Mouse (Mus musculus) midbrain, embryonic 14.5 days (tissue): ENCODE measurements around the gene Tnxb. TPM values are rescaled to one million over a fixed set of nuclear protein-coding genes. Genes with fewer than 3 reads are reported as not detected.
"Not testable (repeated sequence)": the region's sequence is repeated elsewhere in the genome, so short reads cannot be mapped to it uniquely, and the experiment has no call there.

Source experiments
- ATAC-seq: fragments of 200-750 bp; cut with Nextera tagmentation; 2 replicates; pipeline ENCODE4 v1.8.0; 2017; ENCODE audit warnings: moderate number of reproducible peaks, moderate library complexity; ENCODE audit not compliant: low FRiP score, low TSS enrichment
- DNase-seq: peaks from one replicate; pipeline ENCODE4 v3.0.0-alpha.2; 2015
- H3K27ac ChIP-seq: fragments of 300-500 bp; sonication (generic); replicated peaks from 2 replicates; pipeline ENCODE4 v1.5.1; 2014; ENCODE audit warnings: mild to moderate bottlenecking, low read depth, low read length, moderate library complexity
- H3K27me3 ChIP-seq: fragments of 300-500 bp; sonication (generic); 2 replicates; pipeline ENCODE4 v1.6.1; 2014; ENCODE audit warnings: low read length, control low read depth, mixed read lengths; ENCODE audit not compliant: control insufficient read depth, insufficient read depth
- H3K36me3 ChIP-seq: fragments of 300-500 bp; sonication (generic); 2 replicates; pipeline ENCODE4 v1.6.1; 2014; ENCODE audit warnings: low read length, control low read depth; ENCODE audit not compliant: control insufficient read depth, insufficient read depth
- H3K4me1 ChIP-seq: fragments of 300-500 bp; sonication (generic); 2 replicates; pipeline ENCODE4 v1.6.1; 2014; ENCODE audit warnings: mild to moderate bottlenecking, antibody characterized with exemption, low read length, control low read depth; ENCODE audit not compliant: control insufficient read depth, insufficient read depth
- H3K4me2 ChIP-seq: fragments of 300-500 bp; sonication (generic); 2 replicates; pipeline ENCODE4 v1.6.1; 2014; ENCODE audit warnings: mild to moderate bottlenecking, low read length, moderate library complexity
- H3K4me3 ChIP-seq: fragments of 300-500 bp; sonication (generic); replicated peaks from 2 replicates; pipeline ENCODE4 v1.5.1; 2014; ENCODE audit warnings: low read depth, low read length
- H3K9ac ChIP-seq: fragments of 300-500 bp; sonication (generic); replicated peaks from 2 replicates; pipeline ENCODE4 v1.6.1; 2014; ENCODE audit warnings: mild to moderate bottlenecking, low read length, moderate library complexity
- H3K9me3 ChIP-seq: fragments of 300-500 bp; sonication (generic); 2 replicates; pipeline ENCODE4 v1.6.1; 2016; ENCODE audit warnings: low read length, control low read depth, mixed read lengths; ENCODE audit not compliant: control insufficient read depth
- WGBS: fragments of 180-500 bp; shearing (Covaris S2); extraction: QIAGEN DNeasy Blood & Tissue Kit; methylation state at CpG from one replicate; pipeline ENCODE4 v1.1.7; 2014; 5-methylcytosine and 5-hydroxymethylcytosine counted together
- polyA plus RNA-seq: library from polyadenylated mRNA; unstranded; fragments of >200 nt; fragmentation: Nextera tagmentation; extraction: Ambion mirVana; gene quantifications from 2 replicates; pipeline ENCODE4 v1.2.1, GENCODE M21; 2014

Tnxb gene
- polyA plus RNA-seq, 1 experiment from 2014 or later = 0.24 TPM

DNA sequence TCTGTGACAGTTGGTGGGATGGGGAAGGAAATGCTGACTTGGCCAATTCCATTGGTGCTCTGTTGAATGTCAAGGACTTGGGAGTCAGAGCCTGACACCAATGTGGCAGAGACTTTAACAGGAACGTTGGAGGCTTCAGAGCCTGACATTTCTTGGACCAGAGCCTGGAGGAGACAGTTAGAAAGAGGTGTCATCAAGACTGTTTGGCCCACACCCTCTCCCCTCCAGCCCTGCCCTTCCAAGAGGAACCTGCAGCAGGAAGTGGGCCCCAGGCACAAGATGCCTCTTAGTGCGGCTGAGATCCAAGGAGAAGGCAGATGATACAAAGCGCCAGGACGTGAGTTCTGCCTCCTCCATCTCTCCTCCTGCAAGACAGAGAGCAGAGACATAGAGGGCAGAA, 69.9 kb downstream of the Tnxb start:
- Histone ChIP-seq H3K9me3 (no peaks in the 10 kb centered on the region), H3K4me1 (no peaks in the 10 kb centered on the region), H3K27me3 (no peaks in the 10 kb centered on the region), H3K4me2 (no peak overlapping the region), H3K36me3 (no peaks in the 10 kb centered on the region), H3K27ac (no peak overlapping the region), H3K4me3 (no peak overlapping the region), H3K9ac (no peak overlapping the region)
- ATAC-seq = no peak
- WGBS = 82% methylated on average over 4 of the region's 4 CpGs
- DNase-seq = no peak

DNA sequence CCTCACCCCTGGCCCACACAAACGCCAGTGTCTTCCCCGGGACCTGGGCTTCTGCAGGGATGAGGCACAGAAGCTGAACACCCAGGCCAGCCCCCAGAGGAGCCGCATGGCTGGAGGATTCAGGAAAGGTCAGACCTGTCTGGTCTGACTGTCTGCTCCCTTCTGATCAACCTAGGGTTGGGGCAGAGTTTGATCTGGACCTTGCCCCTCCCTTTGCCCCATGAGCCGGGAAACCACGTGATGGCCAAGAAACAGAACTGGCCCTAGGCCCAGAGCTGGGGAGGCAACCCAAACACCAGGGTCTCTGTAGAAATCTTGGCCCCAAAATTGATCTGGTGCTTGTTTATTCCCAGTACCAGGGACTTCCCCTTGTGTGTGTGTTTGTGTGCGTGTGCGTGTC, 73.4 kb downstream of the Tnxb start, which contains the start of gene C4b:
C4b (minus strand) TSS at position 164 of the 400 bp plus-strand sequence.
- H3K36me3 ChIP-seq = no peaks in the 10 kb centered on the region
- DNase-seq = no peak
- no peaks in the 10 kb centered on the region for H3K4me1 ChIP-seq
- H3K4me2 ChIP-seq = no peak within 1 kb of the TSS
- WGBS = 89% methylated on average over 7 of the region's 7 CpGs
- 0 out of 2 replicates have a peak, but pooled peaks cover 4% of the 10 kb centered on the region for H3K9me3 ChIP-seq
- no peak within 1 kb of the TSS for H3K9ac ChIP-seq
- no peak for ATAC-seq
- no peak within 1 kb of the TSS for H3K27ac ChIP-seq
- H3K4me3 ChIP-seq = no peak within 1 kb of the TSS
- no peaks in the 10 kb centered on the region for H3K27me3 ChIP-seq

DNA sequence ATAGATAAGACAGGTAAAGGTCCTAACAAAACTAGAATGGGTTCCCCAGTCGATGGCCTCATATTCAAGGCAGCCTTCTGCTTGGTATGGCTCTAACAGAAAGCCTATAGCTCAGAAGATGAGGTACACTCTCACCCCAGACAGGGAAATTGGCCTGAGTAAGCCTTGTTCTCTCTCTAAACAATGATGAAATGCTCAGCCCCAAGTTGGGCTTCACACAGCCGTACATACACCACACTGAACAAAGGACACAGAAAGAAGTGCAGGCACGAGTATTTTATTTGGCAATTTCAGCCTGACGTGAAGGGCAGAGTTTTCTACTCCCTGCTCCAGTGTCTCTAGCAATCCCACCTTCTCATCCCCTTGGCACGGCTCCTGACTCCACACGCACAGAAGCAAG, 73.9 kb downstream of the Tnxb start:
- Histone ChIP-seq H3K27ac (no peak overlapping the region), H3K9ac (no peak overlapping the region), H3K9me3 (peaks cover 4% of the 10 kb centered on the region; the same call in 1 of the 2 replicates), H3K27me3 (no peaks in the 10 kb centered on the region), H3K4me1 (no peaks in the 10 kb centered on the region), H3K4me3 (no peak overlapping the region), H3K36me3 (no peaks in the 10 kb centered on the region), H3K4me2 (no peak overlapping the region)
- DNase-seq = no peak
- no peak for ATAC-seq
- 82% methylated on average over 6 of the region's 6 CpGs for WGBS

DNA sequence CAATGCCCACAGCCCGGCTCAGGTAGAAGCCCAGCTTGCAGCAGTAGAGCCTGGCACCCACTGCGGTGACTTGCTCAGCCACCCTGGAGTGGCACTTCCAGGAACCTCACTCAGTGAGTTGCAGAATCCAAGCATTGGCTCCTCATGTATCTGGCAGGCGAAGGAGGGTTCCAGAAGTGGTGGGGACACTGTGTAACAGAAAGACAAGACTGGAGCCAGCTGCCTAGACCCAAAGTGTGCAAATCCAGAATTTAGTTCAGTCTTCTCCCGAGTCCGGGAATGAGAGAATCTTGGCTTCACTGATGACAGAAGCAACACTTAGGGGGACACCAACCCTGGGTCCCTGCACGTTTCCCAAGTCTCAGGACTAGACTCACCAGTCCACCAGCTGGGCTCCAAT, 74.3 kb downstream of the Tnxb start:
- not testable (repeated sequence) for H3K9ac ChIP-seq, H3K27me3 ChIP-seq, H3K4me3 ChIP-seq, DNase-seq, H3K27ac ChIP-seq, H3K4me1 ChIP-seq, H3K4me2 ChIP-seq, H3K36me3 ChIP-seq, H3K9me3 ChIP-seq, ATAC-seq
- 92% methylated on average over 6 of the region's 6 CpGs for WGBS

DNA sequence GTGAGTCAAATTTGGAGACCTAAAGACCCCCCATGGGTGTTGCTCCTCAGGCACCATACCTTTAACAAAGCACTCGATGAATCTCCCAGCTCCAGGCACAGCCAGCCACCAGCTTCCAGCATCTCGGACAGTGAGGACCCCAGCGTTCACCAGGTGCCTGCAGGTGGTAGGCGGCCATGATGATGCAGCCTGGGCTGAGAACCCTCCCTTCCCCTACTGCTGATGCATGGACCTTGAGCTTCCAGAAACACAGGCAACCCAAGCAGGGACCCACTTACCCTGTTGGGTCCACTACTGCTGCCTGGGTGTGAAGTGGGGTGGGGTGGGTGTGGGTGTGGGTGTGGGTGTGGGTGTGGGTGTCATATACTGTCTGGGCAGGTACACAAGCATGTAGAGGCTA, 74.8 kb downstream of the Tnxb start:
- not testable (repeated sequence) for H3K36me3 ChIP-seq, ATAC-seq, H3K4me2 ChIP-seq, H3K9ac ChIP-seq, H3K9me3 ChIP-seq, H3K27ac ChIP-seq, DNase-seq, H3K4me3 ChIP-seq, H3K4me1 ChIP-seq, H3K27me3 ChIP-seq
- WGBS = 93% methylated on average over 4 of the region's 4 CpGs

DNA sequence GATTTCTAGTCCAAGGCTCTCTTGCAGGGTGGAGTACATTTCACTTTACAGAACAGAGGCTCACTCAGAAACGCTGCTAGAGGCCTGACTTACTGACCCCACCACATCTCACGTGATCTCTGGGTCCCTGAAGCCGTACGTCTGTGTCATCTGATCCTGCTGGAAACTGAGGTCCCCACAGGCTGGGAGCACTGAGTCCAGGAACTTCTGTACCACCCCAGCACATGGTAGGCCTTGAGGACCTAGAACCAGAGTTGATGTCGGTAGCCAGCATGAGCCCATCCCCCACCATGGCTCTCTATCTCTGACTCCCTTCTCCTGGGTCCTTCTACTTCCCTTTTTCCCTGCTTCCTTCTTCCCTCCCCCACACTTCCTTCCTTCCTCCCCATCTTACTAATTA, 76.2 kb downstream of the Tnxb start:
- Histone ChIP-seq H3K27ac (no peak overlapping the region), H3K9ac (no peak overlapping the region), H3K4me1 (no peaks in the 10 kb centered on the region), H3K27me3 (no peaks in the 10 kb centered on the region), H3K9me3 (peaks cover 4% of the 10 kb centered on the region), H3K36me3 (no peaks in the 10 kb centered on the region), H3K4me3 (no peak overlapping the region), H3K4me2 (no peak overlapping the region)
- ATAC-seq (no peak), DNase-seq (no peak)
- WGBS = 83% methylated on average over 5 of the region's 5 CpGs

DNA sequence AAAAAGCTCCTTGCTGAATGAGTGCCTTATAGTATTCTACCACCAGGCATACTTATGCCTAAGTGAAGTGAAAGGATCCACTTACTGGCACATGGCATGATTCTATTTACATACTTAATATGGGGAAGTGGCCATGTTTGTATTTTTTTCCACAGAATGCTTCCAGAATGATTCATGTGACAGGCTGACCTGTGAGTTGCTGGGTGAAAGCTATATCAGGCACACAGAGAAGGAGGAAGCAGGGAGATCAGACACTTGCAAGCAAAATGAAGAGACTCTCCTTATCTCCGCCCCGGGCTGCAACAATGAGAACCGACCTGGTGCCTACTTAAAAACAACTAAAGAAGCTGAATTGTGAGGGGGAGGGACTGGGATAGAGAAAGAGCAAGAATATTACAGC, 91.1 kb downstream of the Tnxb start:
- H3K9me3 ChIP-seq = no peaks in the 10 kb centered on the region
- no peak overlapping the region for H3K9ac ChIP-seq
- DNase-seq (no peak), ATAC-seq (no peak)
- H3K27ac ChIP-seq = no peak overlapping the region
- no peaks in the 10 kb centered on the region for H3K36me3 ChIP-seq
- H3K4me1 ChIP-seq = no peaks in the 10 kb centered on the region
- H3K4me2 ChIP-seq = no peak overlapping the region
- 78% methylated on average over 3 of the region's 3 CpGs for WGBS
- no peaks in the 10 kb centered on the region for H3K27me3 ChIP-seq
- no peak overlapping the region for H3K4me3 ChIP-seq

Other genes starting within 250 kb of the Tnxb start
- gene Btnl4, start 193.2 kb upstream of the Tnxb start, polyA plus RNA-seq = not detected in 2 replicates
- not detected in 2 replicates for gene Btnl6, start 153.2 kb upstream of the Tnxb start, polyA plus RNA-seq
- gene Notch4, start 106.3 kb upstream of the Tnxb start, polyA plus RNA-seq = 9.9 and 10.3 TPM in 2 replicates
- 2.3 and 4.3 TPM in 2 replicates for gene Gpsm3, start 80.7 kb upstream of the Tnxb start, polyA plus RNA-seq
- 12.8 and 13.5 TPM in 2 replicates for gene Pbx2, start 79.3 kb upstream of the Tnxb start, polyA plus RNA-seq
- gene Ager, start 72.7 kb upstream of the Tnxb start, polyA plus RNA-seq = 1.2 and 1.4 TPM in 2 replicates
- 223 and 269 TPM in 2 replicates for gene Rnf5, start 66.8 kb upstream of the Tnxb start, polyA plus RNA-seq
- gene Agpat1, start 66.3 kb upstream of the Tnxb start, polyA plus RNA-seq = 122 and 123 TPM in 2 replicates
- gene Egfl8, start 54.6 kb upstream of the Tnxb start, polyA plus RNA-seq = 6.7 and 9.5 TPM in 2 replicates
- gene Ppt2, start 42.0 kb upstream of the Tnxb start, polyA plus RNA-seq = 23.4 and 25.5 TPM in 2 replicates
- gene Prrt1, start 41.0 kb upstream of the Tnxb start, polyA plus RNA-seq = 12.4 and 13.6 TPM in 2 replicates
- 11.2 and 14.5 TPM in 2 replicates for gene Fkbpl, start 25.8 kb upstream of the Tnxb start, polyA plus RNA-seq
- gene Atf6b, start 23.4 kb upstream of the Tnxb start, polyA plus RNA-seq = 97.1 TPM in 2 replicates
- 0.09 TPM in 1 of 2 replicates, not detected in the other for gene C4b, start 73.3 kb downstream of the Tnxb start, polyA plus RNA-seq
- gene Cyp21a1, start 134.0 kb downstream of the Tnxb start, polyA plus RNA-seq = not detected in 2 replicates
- gene Stk19, start 166.4 kb downstream of the Tnxb start, polyA plus RNA-seq = 32.1 and 39.3 TPM in 2 replicates
- 66.6 and 68.6 TPM in 2 replicates for gene Dxo, start 166.5 kb downstream of the Tnxb start, polyA plus RNA-seq
- 47.7 and 55.5 TPM in 2 replicates for gene Skiv2l, start 179.7 kb downstream of the Tnxb start, polyA plus RNA-seq
- 75.5 and 85.3 TPM in 2 replicates for gene Nelfe, start 179.9 kb downstream of the Tnxb start, polyA plus RNA-seq
- 1.8 and 3.0 TPM in 2 replicates for gene Cfb, start 192.0 kb downstream of the Tnxb start, polyA plus RNA-seq
- 3.0 and 6.8 TPM in 2 replicates for gene Zbtb12, start 208.9 kb downstream of the Tnxb start, polyA plus RNA-seq
- not detected in 2 replicates for gene Gm20547, start 211.5 kb downstream of the Tnxb start, polyA plus RNA-seq
- gene C2, start 227.7 kb downstream of the Tnxb start, polyA plus RNA-seq = 2.1 and 3.6 TPM in 2 replicates
- gene Ehmt2, start 227.9 kb downstream of the Tnxb start, polyA plus RNA-seq = 91.6 and 97.0 TPM in 2 replicates
- gene Slc44a4, start 243.9 kb downstream of the Tnxb start, polyA plus RNA-seq = not detected in 2 replicates